Mouse (Mus musculus): ENCODE data around the gene Spen.
A peak's percentile ranks its signal among the peaks of the same experiment; 100 is the strongest.
"Not testable (repeated sequence)": the region's sequence is repeated elsewhere in the genome, so short reads cannot be mapped to it uniquely, and the experiment has no call there.

The Spen gene

GRCm38 (mm10) chr4:141559131-141559897, 20.9 kb upstream of the Spen start:
- DNase-seq = peak; percentile 75

- peak in 1 of 2 experiments; percentile 46 for DNase-seq
These were observed 20.3 kb upstream of the Spen start for GRCm38 (mm10) chr4:141558658-141559057.

GRCm38 (mm10) chr4:141556163-141556562, 17.8 kb upstream of the Spen start:
- DNase-seq = not testable (repeated sequence)

- DNase-seq = not testable (repeated sequence)
These were observed 16.0 kb upstream of the Spen start for GRCm38 (mm10) chr4:141554255-141554865.

- DNase-seq = no peak
These were observed 14.1 kb upstream of the Spen start for GRCm38 (mm10) chr4:141552484-141552883.

- no peak for DNase-seq
These were observed 8.9 kb upstream of the Spen start for GRCm38 (mm10) chr4:141547299-141547698.

GRCm38 (mm10) chr4:141546334-141547200, 8.2 kb upstream of the Spen start:
- peak; percentile 85 to 89 for DNase-seq

GRCm38 (mm10) chr4:141545743-141546333, 7.4 kb upstream of the Spen start:
- DNase-seq = peak; percentile 99

GRCm38 (mm10) chr4:141545071-141545742, 6.8 kb upstream of the Spen start:
- DNase-seq = peak; percentile 81 to 82

- DNase-seq = no peak
These were observed 6.1 kb upstream of the Spen start for GRCm38 (mm10) chr4:141544536-141544935.

- DNase-seq = no peak
These were observed 5.2 kb upstream of the Spen start for GRCm38 (mm10) chr4:141543593-141543992.

GRCm38 (mm10) chr4:141541851-141542250, 3.5 kb upstream of the Spen start:
- DNase-seq = no peak

GRCm38 (mm10) chr4:141540844-141541243, 2.4 kb upstream of the Spen start:
- no peak for DNase-seq

GRCm38 (mm10) chr4:141539213-141539767, 893 bp upstream of the Spen start:
- no peak for DNase-seq

- peak; percentile 38 to 68 for DNase-seq
These were observed 540 bp downstream of the Spen start for GRCm38 (mm10) chr4:141537706-141538407.

GRCm38 (mm10) chr4:141537226-141537610, 1.2 kb downstream of the Spen start:
- no peak for DNase-seq

- DNase-seq = peak; percentile 69 to 75
These were observed 1.8 kb downstream of the Spen start for GRCm38 (mm10) chr4:141536291-141537225.

- peak; percentile 69 to 77 for DNase-seq
These were observed 3.3 kb downstream of the Spen start for GRCm38 (mm10) chr4:141534947-141535680.

GRCm38 (mm10) chr4:141530979-141531378, 7.4 kb downstream of the Spen start:
- DNase-seq = no peak

All from cerebellum, adult 18-20 months (tissue).